Mouse (Mus musculus) lung, postnatal 14 days (tissue): ENCODE results near the gene Cdc42bpg.
"Not testable (repeated sequence)": the region's sequence is repeated elsewhere in the genome, so short reads cannot be mapped to it uniquely, and the experiment has no call there.

Experiments
- DNase-seq: peaks from one replicate; pipeline ENCODE4 v3.0.0; 2021

Gene Cdc42bpg

DNA sequence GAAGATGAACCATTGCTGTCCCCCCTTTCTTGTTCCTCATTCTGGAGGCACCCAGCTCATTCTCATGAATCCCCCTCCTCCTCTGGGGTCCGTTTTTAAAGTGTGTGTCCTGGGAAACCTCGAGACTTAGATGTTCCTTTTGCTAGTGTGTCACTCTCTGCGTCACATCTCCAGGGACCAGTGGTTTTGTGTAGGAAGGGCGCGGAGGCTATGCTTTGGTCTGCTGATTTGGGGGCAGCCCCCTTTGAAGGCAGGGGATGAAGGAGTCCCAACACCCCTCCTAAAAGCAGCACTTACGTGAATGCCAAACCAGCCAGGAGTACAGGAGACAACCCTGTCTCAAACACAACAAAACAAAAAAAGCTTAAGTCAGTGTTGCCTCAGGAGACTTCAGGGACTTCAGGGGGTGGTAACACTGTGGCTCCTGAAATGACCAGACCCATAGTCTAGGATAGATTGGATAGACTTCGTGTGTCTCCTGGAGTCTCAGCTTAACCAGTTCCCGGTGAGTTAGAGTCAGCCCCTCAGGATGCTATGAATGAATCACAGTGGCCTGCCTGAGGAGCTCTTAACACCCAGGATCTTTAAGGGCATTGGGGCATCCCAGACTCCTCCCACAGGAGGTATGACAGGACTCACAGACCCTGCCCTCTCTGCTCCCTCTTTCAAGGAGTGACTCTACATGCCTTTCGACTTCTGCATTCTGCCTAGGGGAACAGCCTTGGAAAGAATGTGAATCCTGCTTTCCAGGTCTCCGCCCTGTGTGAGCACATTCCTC, 28.4 kb upstream of the Cdc42bpg start:
- peak; percentile 81 for DNase-seq

DNA sequence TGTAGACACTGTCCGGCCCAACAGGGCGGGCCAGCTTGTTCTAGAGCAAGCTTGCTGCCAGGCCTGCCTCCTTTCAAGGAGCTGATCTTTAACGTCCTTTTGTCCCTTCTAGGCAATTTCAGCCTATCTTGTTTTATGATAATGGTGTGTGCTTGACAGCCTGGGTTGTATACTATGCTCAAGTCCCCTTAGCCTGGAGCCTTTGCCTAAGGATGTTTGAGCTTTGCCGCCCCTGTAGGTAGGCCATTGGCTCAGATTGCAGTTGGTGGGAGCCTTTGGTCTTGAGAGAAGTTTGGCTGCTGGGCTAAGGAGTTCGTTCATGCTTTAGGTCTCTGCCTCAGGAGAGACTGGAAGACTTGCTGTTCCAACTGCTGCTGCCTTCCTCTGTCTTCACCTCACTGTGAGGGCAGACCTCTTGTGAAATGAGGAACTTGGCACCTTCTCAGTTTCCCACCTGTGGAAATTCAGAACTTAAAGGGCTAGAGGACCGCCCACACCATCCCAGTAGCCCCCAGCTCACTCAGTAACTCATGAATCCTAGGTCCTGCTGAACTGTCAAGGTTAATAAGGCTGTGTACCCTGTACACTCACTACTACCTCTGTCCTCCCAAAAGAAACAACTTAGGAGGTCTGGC, 27.7 kb upstream of the Cdc42bpg start:
- no peak for DNase-seq

DNA sequence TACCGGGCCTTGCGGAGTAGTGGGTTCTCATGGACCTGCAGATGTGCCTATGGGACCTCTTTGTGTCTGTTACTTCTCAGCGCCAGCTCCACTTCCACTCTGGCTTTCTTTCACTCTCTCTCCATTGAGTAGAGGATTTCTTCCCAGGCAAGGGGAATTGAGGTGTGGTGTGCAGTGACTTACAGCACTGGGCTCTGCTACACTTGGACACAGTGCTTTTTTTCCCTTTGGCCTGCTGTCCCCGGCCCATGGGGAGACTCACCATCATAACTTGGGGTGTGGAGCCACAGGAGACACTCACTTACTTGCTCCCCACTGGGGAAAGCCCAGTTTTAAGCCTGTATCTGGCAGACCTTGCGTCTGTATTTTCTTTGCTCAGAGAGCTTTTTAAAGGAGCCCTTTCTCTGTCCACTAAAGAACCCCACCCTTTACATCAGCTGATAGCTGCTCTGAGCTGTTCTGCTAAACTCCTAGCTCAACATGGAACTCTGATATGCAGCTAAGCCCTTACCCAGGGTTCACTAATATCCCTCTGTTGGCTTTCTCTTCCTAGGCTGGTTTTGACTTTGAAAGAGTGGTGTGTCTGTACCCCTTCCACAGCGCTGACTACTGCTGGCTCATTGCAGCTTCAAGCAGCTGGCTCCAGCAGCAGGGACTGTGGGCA, 26.6 kb upstream of the Cdc42bpg start:
- DNase-seq: no peak

DNA sequence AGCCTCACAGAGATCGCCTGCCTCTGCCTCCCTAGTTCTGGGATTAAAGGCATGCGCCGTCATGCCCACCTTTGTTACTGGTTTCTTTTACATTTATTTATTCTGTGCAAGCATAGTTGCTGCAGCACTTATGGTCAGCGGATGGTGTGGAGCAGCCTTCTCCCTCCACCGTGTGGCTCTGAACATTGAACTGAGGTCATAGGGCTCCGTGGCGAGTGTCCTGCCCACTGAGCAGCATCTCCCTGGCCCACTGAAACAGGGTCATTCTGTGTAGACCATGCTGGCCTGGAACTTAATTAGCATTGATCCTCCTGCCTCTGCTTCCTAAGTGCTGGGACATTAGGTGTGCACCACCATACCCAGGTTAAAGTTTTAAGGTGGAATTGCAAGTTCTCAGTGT, 25.7 kb upstream of the Cdc42bpg start:
- no peak for DNase-seq

DNA sequence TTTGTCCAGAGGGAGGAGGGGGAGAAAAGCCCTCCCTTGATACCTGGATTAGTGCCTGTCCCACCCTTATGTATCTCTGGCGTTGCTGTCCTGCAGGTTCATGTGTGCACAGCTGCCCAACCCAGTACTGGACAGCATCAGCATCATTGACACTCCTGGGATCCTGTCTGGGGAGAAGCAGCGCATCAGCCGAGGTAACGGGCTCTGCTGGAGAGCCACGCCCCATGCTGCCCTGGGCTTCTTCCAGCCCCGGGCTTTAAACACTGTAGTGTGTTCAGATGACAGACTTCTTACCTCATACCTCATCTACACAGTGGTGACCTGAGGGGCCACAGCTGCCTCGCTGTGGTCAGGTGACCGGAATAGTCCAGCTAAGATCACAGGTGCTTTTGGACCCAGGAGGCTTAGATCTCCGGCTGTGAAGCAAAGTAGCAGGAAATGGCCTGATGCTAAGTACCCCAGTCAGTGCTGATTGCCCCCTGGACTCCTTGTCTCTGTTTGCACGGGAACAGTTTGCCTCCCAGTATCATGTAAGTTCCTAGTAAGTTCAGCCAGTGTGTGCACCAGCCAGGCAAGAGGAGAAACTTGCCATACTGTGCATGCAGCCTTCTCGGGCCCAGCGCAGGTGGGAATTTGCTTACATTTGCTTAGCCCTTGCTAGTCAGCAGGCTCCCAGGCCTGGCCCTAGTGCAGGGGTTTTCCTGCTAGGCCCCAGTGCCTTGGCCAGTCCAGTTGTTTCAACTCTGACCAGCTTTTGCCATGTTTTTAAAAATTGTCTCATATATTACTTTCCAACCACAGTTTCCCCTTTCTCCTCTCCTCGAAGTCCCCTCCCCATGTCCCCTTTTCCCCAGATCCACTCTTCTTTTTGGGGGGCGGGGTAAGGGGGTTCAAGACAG, 24.9 kb upstream of the Cdc42bpg start:
- no peak for DNase-seq

DNA sequence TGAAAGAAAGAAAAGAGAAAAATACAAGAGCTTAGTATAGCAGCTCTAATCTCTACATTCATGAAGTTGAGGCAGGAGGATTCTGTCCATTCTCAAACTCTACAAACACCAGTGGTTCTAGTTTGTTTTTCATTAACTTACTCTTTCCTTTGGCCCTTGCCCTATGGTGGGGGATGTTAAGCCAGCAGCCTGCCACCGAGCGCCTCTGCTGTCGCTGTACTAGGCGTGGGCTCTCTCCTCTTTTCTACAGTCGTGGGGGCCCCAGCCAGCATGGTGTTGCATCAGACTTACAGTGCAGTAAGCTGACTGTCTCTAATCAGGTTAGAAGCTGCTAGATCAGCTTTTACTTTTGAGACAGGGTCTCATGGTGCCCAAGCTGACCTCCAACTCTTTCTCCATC, 23.3 kb upstream of the Cdc42bpg start:
- DNase-seq: no peak

DNA sequence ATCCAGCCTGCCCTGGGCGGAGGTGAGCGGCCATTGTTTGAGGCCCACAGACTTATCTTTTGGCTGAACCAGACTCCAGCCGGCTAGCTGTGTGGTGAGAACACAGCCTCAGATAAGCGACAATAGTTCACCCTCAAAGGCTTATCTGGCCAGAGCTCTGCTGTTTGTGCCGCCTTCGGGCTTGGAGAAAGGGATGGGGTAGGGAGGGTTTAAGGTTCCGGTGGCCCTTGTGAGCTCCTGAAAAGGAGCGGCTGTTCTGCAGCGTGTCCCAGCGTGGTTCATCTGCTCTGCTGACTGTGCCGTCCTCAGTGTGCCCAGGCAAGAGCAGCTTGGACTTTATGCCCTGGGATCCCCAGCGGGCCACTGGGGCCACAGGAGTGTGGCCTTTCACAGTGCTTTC, 21.8 kb upstream of the Cdc42bpg start:
- no peak for DNase-seq

DNA sequence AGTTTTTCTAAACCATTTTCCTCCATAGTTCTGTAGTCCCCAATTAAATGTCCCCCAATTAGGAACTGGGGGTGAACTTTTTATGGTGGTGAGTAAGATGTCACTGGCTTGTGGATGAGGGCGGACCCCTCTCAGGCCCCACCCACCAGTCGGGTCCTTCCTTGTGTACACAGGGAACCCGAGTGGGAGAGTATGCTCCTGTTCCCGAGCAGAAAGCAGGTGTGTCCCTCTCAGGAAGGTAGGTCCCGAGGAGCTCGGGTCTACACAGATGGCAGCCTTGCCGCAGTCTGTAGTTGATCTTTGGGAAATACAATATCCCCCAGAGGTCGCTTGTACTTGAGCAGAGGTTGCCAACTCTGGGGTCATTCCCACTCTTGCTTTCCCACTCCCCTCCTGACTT, 21.0 kb upstream of the Cdc42bpg start:
- no peak for DNase-seq

DNA sequence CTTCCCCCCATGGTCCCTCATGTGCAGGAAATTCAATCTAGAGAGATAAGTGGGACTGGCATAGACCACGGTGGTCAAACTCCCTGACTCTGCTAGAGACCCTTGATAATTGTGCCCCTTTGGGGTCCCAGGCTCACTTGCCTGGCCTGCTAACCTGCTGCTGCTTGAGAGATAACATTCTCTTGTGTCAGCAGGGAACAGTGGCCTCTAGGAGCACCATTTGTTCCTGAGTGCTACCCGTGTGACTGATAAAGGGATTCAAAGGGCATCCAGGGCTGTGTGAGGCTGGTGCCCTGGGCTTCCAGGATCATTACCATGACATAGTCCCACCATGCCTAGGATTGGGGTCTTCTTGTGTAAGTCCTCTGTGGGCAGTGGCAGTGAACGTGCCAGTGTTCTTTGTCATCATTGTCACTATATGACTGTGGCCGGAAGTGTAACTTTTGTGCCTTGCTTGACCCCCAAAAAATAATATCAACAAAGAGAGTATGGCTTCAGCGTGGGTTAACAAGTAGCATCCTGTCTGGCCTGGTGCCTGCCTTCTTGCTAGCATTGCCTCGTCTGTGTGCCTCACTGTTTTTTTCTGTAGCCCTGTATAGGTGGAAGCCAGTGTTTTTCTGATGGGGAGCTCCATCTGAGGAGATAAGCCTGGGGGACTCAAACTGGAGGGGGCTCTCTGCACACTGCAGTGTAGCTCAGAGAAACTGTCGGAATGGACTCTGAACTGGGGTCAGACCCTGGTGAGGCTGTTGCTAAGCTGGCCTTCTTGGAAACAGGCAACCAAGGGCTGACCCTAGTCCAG, 20.4 kb upstream of the Cdc42bpg start:
- peak; percentile 55 for DNase-seq

DNA sequence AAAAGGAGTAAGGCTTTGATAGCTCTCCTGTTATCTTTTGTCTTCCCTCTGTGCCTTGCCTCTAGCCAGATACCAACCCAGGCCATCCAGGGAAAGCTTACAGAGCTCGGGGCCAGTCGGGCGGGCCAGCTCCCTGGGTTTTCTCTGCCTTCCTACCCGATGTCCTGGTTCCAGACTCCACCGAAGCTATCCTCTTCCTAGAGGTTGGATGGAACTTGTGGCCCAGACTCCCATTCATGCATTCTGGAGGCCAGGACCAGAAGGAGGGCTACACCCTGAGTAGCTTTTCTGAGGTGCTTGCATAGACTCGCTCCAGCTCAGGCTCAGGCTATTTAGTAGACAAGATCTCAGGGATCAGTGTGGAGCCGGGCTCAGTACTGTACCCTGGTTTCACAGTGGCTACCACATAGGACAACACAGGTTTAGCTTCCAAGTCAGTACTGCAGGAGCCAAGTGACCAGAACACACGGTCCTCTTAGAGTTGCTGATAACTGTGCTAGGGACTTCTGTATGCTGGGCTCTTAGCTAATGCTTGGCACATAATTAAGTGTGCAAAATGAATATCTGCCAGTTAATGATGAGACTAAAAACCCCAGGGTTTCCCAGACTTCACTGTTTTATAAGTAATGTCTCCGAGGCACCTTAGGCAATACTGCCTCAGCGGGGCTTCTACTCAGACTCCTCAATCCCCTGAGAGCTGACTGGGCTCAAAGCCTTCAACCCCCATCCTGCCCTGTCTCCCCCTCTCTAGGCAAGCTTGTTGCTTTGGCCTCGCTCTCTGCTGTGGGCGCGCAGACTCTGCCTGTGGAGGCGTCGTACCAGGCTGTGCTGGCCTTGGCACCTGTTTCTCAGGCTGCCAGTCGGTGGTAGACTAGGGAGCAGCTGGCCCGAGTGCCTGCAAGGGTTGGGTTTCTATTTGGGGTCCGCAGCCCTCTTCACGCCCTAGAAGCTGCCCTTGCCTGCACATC, 19.5 kb upstream of the Cdc42bpg start:
- no peak for DNase-seq

DNA sequence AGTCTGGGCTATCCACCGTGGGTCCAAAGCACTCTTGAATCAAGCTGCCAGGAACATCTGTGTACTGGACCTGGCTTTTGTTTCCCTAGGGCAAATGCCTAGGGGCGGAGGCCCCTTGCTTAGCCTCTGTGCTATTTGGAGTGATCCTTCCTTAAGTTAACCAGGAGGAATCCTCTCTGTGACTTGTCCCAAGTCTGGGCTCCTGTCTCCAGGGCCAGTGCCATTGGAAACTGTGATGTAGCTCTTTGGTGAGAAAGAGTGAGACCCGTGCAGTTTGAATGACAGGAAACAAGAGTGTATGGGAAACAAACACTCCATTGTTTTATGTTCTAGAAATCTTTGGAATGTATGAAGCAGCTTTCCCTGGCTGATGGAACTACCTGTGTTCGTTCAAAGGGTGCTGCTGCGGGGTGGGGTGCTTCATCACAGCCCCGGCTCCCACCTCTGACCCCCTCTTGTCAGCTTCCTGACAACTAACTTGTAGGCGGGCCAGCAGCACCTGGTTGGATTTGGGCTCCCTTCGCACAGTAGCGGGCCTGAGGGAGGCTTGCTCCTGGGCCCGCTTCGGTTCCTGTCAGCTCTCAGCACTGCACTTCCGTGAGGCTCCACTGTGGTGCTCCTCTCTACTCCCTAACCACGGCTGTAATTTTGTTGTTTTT, 17.9 kb upstream of the Cdc42bpg start:
- no peak for DNase-seq

DNA sequence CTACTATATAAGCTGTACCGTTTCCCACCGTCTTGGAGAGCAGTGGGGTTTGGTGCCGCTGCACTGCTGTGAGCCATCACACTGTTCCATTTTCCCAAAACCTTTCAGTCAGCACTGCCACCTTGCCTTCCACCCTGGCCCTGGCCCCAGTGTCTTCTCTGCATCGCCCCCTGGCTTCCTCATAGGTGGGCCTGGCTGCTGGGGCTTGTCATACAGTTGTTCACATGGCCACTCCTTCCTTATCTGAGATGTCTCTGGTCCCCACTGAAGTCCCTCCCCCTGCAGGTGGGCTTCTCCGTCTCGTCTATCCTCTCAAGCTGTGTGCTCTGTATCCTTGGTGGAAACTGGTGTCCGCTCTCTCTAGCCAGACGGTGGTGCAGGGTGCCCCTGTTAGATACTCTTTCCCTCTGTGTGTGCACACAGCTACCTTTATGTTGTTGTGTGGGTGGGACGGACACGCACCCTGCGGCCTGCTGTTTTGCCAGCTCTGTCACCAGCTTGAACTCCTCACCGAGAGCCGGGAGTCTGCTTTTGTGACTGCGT, 16.5 kb upstream of the Cdc42bpg start:
- DNase-seq: no peak

DNA sequence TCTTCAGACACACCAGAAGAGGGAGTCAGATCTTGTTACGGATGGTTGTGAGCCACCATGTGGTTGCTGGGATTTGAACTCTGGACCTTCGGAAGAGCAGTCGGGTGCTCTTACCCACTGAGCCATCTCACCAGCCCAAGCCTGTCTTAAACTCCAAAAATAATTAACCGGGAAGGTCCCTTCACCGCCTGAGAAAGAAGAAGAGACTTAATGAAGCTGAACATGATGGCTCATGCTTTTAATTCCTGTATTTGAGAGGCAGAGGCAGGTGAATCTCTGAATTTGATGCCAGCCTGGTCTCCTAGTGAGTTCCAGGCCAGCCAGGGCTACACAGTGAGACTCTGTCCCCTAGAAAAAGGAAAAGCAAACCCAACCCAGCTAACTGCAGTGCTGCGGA, 15.5 kb upstream of the Cdc42bpg start:
- not testable (repeated sequence) for DNase-seq

DNA sequence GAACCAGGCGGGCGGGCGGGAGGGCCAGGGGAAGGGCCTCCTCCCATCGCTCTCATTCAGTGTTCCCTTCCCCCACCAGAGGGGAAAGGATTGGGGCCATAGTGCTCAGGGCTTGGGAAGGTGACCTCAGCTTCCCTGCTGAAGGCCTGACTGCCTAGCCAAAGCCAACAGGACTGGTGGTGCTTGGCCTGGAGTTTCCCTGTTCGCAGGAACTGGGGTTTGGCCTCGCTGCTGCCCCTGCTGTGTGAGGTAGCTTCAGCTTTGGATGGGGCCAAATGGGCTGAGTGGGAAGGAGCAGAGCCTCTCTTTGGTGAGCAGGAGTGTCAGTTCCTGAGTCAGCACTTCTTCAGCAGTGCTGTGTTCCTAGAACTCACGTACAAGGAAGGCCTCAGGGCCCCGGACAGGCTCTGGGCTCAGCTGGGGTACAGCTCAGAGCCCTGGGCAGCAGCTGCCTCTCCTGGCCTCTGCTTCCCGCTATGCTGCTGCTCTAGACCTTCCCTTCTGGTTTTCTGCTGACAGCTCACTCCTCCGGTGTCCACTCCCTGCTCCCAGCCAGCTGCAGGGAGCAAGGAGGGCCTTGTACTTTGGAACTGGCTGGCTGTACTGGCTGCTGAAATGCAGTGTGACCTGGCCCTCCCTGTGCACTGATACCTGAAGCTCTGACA, 15.0 kb upstream of the Cdc42bpg start:
- no peak for DNase-seq

DNA sequence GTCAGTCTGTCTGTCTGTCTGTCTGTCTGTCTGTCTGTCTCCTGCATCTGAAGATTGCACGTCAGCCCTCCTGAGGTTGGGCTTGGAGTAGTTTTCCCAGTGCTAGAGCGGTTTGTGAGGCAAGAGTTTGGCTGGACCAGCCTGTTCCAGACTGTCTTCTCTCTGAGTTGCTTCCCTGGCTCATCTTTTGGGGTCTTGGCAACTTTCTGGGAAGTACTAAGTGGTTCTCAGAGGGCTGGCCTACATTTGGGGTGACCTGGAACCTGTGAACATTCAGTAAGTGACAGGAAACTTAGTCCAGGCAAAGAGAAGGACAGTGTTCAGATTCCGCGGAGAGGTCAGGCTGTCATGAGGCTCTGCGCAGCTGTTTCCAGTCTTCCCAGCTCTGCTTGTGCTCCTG, 14.0 kb upstream of the Cdc42bpg start:
- DNase-seq: no peak

DNA sequence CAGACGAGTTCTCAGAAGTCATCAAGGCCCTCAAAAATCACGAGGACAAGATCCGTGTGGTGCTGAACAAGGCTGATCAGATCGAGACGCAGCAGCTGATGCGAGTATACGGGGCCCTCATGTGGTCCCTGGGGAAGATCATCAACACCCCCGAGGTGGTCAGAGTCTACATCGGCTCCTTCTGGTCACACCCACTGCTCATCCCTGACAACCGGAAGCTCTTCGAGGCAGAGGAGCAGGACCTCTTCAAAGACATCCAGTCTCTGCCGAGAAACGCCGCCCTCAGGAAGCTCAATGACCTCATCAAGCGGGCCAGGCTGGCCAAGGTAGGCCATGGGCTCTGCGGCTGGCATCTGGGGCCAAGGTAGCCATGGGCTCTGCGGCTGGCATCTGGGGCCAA, 12.0 kb upstream of the Cdc42bpg start:
- DNase-seq: no peak

DNA sequence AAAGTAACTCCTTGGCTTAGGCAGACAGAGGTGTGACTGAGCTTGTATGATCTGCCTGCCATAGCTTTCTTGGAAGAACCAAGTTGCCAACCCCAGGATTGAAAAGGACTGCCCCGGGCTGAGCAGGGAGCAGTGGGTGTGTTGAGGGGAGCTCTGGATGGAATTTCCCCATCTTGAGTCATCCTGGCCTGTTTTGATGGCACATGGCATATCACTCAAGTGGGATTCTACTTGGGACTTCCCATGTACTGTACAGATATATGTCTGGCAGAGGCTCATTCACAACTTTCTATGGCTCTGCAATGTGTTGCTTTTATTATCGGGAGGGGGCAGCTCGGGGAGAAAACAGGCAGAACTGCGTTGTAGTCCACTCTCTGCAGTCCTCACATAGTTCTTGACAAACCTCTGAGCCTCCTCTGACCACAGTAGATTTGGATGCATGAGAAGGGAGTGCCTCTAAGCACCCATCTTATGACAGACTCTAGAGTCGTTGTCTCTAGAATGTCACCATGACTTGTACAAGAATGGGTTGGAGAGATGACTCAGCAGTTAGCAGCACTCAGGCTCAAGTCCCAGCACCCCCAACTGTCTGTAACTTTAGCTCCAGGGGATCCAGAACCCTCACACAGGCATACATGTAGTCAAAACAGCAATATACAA, 9.6 kb upstream of the Cdc42bpg start:
- DNase-seq: no peak

DNA sequence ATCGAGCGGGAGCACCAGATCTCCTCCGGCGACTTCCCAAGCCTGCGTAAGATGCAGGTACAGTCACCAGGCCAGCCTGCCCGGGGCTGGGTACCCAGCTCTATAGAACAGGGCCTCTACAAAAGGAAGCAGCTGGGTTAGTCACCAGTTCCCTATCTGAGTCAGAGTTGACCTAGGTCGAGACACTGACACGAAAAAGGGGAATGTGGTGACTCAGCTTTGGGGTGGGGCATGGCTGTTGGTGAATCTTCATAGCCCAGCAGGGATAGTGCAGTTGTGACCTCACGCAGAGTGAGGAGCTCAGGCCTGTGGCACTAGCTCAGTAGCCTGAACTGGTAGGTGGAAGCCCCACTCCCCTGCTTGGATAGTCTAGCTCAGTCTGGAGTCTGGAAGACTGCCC, 8.6 kb upstream of the Cdc42bpg start:
- no peak for DNase-seq

DNA sequence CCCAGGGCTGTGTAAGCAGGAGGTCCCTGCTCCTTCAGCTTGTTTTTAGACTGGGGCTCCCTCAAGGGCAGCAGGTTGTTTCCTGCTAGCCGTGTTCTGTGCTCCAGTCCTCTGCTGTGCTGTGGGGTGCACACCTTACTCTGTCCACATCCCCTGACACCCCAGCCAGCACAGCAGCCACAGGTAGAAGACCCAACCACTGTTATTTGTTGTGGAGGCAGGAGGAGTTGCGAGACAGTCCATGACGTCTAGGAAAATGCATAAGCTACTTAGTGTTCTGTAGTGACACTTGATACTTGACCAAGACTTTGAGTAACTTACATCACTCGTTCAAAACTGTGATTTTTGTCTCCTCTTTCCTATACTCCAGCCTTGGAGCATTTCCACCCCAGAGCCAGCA, 7.3 kb upstream of the Cdc42bpg start:
- no peak for DNase-seq
